ENCODE assay signal across 13 mouse cellular contexts in genomic region chr13:76564061-76564460, GRCm38 (mm10).
"Had no signal": no experiment of that assay in that cellular context is flagged by ENCODE, and none has a peak within 500 bp of the region (broad histone marks: within the 10 kb centered on the region; RNA-seq: fewer than 3 reads in every experiment).

No protein-coding gene starts in this region.

- H3K27ac ChIP-seq: kidney, embryonic 15.5 days; limb, embryonic 13.5 days; liver, embryonic 14.5 days; midbrain, embryonic 13.5 days; neural tube, embryonic 15.5 days had no signal

- H3K4me3 ChIP-seq: kidney, embryonic 15.5 days; limb, embryonic 13.5 days; midbrain, embryonic 13.5 days; myocyte; neural tube, embryonic 15.5 days had no signal

- DNase-seq: kidney, postnatal 14 days; layer of hippocampus, postnatal 36 days; lung, adult 18-20 months; right cerebral cortex, adult 18-20 months; right cerebral cortex, postnatal 25 days; thymus, adult 18-20 months; thymus, postnatal 14 days had no signal

- H3K36me3 ChIP-seq: kidney, embryonic 15.5 days; limb, embryonic 13.5 days; midbrain, embryonic 13.5 days; neural tube, embryonic 15.5 days had no signal

- H3K9ac ChIP-seq: kidney, embryonic 15.5 days; limb, embryonic 13.5 days; liver, embryonic 14.5 days; midbrain, embryonic 13.5 days; neural tube, embryonic 15.5 days had no signal

- H3K27me3 ChIP-seq: kidney, embryonic 15.5 days; limb, embryonic 13.5 days; midbrain, embryonic 13.5 days; neural tube, embryonic 15.5 days had no signal

- H3K9me3 ChIP-seq: kidney, embryonic 15.5 days; limb, embryonic 13.5 days; midbrain, embryonic 13.5 days; neural tube, embryonic 15.5 days had no signal

- H3K4me2 ChIP-seq: kidney, embryonic 15.5 days; limb, embryonic 13.5 days; midbrain, embryonic 13.5 days; neural tube, embryonic 15.5 days had no signal

- ATAC-seq: midbrain, embryonic 13.5 days had no signal

- H3K4me1 ChIP-seq: kidney, embryonic 15.5 days; limb, embryonic 13.5 days; midbrain, embryonic 13.5 days; neural tube, embryonic 15.5 days had no signal
